Mouse (Mus musculus): ENCODE results near the gene Dner. TPM values are rescaled to one million over a fixed set of nuclear protein-coding genes. Genes with fewer than 3 reads are reported as not detected.

Gene Dner
- polyA plus RNA-seq, 1 experiment from 2014 or later = 1.1 TPM

DNA sequence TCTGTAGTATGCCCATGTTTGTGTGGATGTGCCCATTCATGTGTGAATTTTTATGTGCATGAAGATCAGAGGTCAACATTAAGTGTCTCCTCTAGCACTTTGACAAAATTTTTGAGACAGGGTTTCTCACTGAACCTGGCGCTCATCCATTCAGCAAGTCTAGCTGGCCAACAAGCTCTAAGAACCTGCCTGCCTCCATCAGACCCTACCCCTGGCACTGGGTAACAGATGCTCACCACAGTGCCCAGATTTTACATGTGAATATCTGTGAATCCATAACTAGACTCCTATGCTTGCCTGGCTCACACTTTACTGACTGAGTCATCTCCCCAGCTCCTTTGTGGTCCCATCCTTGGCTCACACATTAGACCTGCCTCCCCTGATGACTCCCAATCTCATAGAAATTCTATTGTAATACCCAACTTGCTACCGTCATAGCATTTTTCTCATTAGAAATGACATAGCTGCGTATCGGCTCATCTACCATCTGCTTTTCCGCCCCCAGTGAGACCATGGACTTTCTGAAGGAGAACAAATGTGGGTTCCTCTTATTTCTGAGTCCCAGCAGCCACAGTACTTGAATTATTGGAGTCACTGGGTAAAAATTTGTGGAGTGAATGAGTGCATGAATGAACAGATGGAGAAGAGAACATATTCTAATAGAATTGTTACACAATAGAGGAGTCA lies 231.9 kb downstream of the Dner start:
- H3K27ac ChIP-seq (ENCODE audit: low read depth, low read length) = no peak overlapping the region
- no peak overlapping the region for H3K4me3 ChIP-seq (ENCODE audit: low read length)
- no peak for ATAC-seq (ENCODE audit: low FRiP score, low TSS enrichment)
- no peaks in the 10 kb centered on the region for H3K27me3 ChIP-seq (ENCODE audit: control insufficient read depth, insufficient read depth, low read length)
- no peaks in the 10 kb centered on the region for H3K4me1 ChIP-seq (ENCODE audit: control insufficient read depth, insufficient read depth, low read length)
- H3K4me2 ChIP-seq (replicated peaks; ENCODE audit: low read depth, low read length) = no peak overlapping the region
- WGBS = 94% methylated on average over 5 of the region's 5 CpGs
- H3K36me3 ChIP-seq (ENCODE audit: control insufficient read depth, insufficient read depth, low read length) = no peaks in the 10 kb centered on the region
- H3K9ac ChIP-seq (ENCODE audit: low read depth, low read length) = no peak overlapping the region
- H3K9me3 ChIP-seq (ENCODE audit: control insufficient read depth, low read length) = no peaks in the 10 kb centered on the region

DNA sequence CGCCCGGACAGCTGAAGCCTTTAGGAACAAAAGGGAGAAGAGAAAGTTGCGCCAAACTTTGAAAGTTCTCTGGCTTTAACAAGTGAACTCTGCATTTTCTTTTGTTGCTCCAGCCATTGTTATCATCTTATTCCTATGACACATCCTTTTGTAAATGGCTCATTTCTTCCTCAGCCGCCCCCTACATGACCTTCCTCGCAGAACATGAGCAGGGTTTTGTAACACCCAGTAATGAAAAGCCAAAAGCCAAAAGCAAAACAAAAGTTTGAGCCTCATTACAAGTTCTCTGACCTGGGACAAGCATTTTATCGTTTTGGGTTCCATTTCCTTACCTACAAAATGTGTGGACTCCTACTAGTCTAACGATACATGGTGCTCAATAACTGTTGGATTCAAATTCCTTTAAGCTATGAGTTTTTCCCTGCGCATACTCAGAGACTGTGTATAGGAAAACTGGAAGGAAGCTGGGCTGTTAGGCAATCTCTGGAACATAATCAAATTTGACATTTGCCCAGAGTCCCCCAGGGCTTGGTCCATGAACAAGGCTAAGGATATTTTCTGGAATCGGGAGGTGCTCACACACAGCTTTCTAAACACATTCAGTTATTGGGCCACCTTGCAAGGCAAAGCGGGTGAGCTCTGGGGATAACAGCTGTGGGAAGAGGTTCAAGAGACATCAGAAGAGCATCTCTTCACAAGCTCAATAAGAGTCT lies 246.3 kb downstream of the Dner start:
- no peak for ATAC-seq (ENCODE audit: low FRiP score, low TSS enrichment)
- Histone ChIP-seq H3K9me3 (ENCODE audit: control insufficient read depth, low read length) (no peaks in the 10 kb centered on the region), H3K36me3 (ENCODE audit: control insufficient read depth, insufficient read depth, low read length) (no peaks in the 10 kb centered on the region), H3K4me3 (ENCODE audit: low read length) (no peak overlapping the region), H3K9ac (ENCODE audit: low read depth, low read length) (no peak overlapping the region), H3K4me2 (replicated peaks; ENCODE audit: low read depth, low read length) (no peak overlapping the region), H3K4me1 (ENCODE audit: control insufficient read depth, insufficient read depth, low read length) (no peaks in the 10 kb centered on the region), H3K27ac (ENCODE audit: low read depth, low read length) (no peak overlapping the region), H3K27me3 (ENCODE audit: control insufficient read depth, insufficient read depth, low read length) (no peaks in the 10 kb centered on the region)
- WGBS = 88% methylated on average over 10 of the region's 10 CpGs

DNA sequence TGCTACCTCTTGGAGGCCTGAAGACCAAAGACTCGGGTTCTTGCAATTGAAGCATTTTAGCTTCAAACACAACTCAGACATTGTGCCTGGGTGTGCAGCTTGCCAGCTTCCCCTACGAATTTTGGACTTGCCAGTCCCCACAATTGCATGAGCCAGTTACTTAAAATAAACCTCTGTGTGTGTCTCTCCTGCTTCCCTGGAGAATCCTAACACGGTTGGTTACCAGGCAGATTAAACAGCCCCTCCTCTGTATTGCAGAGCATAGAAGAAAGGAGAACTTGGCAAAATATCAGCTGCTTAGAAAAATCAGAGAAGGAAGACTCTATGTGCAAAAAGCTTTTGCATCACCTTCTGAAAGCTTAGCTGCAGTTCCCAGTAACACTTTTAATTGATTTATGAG lies 252.4 kb downstream of the Dner start:
- Histone ChIP-seq H3K4me2 (replicated peaks; ENCODE audit: low read depth, low read length) (no peak overlapping the region), H3K27ac (ENCODE audit: low read depth, low read length) (no peak overlapping the region), H3K9me3 (ENCODE audit: control insufficient read depth, low read length) (no peaks in the 10 kb centered on the region), H3K4me3 (ENCODE audit: low read length) (no peak overlapping the region), H3K4me1 (ENCODE audit: control insufficient read depth, insufficient read depth, low read length) (no peaks in the 10 kb centered on the region), H3K9ac (ENCODE audit: low read depth, low read length) (no peak overlapping the region), H3K36me3 (ENCODE audit: control insufficient read depth, insufficient read depth, low read length) (no peaks in the 10 kb centered on the region), H3K27me3 (ENCODE audit: control insufficient read depth, insufficient read depth, low read length) (no peaks in the 10 kb centered on the region)
- no peak for ATAC-seq (ENCODE audit: low FRiP score, low TSS enrichment)
- WGBS = 73% methylated on average over 3 of the region's 3 CpGs

DNA sequence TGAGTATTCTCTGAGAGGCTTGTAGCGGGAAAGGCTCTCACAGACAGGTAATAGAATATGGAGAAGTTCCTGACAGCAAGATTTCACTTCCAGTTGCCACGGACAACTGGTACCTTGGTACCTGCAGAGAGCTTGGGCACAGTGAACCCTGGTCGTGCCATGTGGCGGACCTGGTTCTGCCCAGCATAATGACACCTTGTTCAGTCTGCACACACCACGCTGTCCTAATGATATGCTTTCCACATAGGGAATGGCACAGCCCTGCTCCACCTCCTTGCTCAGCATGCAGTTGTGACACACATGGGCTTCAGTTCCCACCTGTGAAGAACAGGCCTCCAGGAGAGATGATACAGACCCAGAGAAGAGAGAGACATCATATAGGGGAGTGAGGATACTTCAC lies 253.0 kb downstream of the Dner start:
- no peak overlapping the region for H3K4me2 ChIP-seq (replicated peaks; ENCODE audit: low read depth, low read length)
- 89% methylated on average over 5 of the region's 5 CpGs for WGBS
- no peak for ATAC-seq (ENCODE audit: low FRiP score, low TSS enrichment)
- no peaks in the 10 kb centered on the region for H3K9me3 ChIP-seq (ENCODE audit: control insufficient read depth, low read length)
- H3K36me3 ChIP-seq (ENCODE audit: control insufficient read depth, insufficient read depth, low read length) = no peaks in the 10 kb centered on the region
- no peak overlapping the region for H3K9ac ChIP-seq (ENCODE audit: low read depth, low read length)
- H3K27me3 ChIP-seq (ENCODE audit: control insufficient read depth, insufficient read depth, low read length) = no peaks in the 10 kb centered on the region
- H3K4me3 ChIP-seq (ENCODE audit: low read length) = no peak overlapping the region
- no peaks in the 10 kb centered on the region for H3K4me1 ChIP-seq (ENCODE audit: control insufficient read depth, insufficient read depth, low read length)
- no peak overlapping the region for H3K27ac ChIP-seq (ENCODE audit: low read depth, low read length)

DNA sequence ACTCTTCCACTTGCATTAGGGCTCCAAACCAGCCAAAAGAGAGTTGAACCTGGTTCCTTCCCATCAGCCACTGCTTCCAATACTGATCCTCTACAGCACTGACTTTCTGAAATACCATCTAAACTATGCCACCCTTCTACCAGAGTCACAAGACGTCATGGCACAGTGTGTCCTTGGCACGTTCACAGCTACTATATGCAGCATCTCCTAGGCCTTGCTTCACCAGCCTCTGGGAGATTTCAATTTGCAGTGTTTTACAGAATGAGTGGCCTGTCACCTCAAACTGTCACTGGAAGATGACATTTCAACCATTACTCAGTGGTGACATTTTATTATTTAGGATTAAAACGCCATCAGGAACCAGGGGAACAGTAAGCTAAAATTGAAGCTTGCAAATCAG lies 254.6 kb downstream of the Dner start:
- 85% methylated on average over 3 of the region's 3 CpGs for WGBS
- no peaks in the 10 kb centered on the region for H3K9me3 ChIP-seq (ENCODE audit: control insufficient read depth, low read length)
- H3K27me3 ChIP-seq (ENCODE audit: control insufficient read depth, insufficient read depth, low read length) = no peaks in the 10 kb centered on the region
- no peaks in the 10 kb centered on the region for H3K4me1 ChIP-seq (ENCODE audit: control insufficient read depth, insufficient read depth, low read length)
- H3K4me3 ChIP-seq (ENCODE audit: low read length) = no peak overlapping the region
- no peak overlapping the region for H3K4me2 ChIP-seq (replicated peaks; ENCODE audit: low read depth, low read length)
- no peak overlapping the region for H3K9ac ChIP-seq (ENCODE audit: low read depth, low read length)
- H3K27ac ChIP-seq (ENCODE audit: low read depth, low read length) = no peak overlapping the region
- H3K36me3 ChIP-seq (ENCODE audit: control insufficient read depth, insufficient read depth, low read length) = no peaks in the 10 kb centered on the region
- no peak for ATAC-seq (ENCODE audit: low FRiP score, low TSS enrichment)

DNA sequence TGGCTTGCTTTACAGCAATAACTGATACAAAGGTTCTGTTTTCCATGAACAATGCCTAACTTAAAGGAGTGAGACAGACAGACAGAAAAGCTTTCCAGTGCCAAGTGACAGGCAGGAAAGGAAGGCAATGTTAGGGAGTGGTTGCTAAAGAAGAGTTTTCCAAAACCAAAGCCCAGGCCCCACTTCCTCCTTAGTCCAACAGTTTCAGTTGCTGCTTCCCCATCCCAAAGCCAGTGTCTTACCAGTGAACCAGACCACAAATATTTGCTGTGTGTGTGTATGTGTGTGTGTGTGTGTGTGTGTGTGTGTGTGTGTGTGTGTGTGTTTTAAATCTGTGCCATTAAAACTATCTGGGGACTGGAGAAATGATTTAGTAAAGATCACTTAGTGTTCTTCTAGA lies 258.5 kb downstream of the Dner start:
- H3K4me3 ChIP-seq (ENCODE audit: low read length) = no peak overlapping the region
- H3K9me3 ChIP-seq (ENCODE audit: control insufficient read depth, low read length) = no peaks in the 10 kb centered on the region
- no peaks in the 10 kb centered on the region for H3K36me3 ChIP-seq (ENCODE audit: control insufficient read depth, insufficient read depth, low read length)
- H3K4me1 ChIP-seq (ENCODE audit: control insufficient read depth, insufficient read depth, low read length) = no peaks in the 10 kb centered on the region
- no peak for ATAC-seq (ENCODE audit: low FRiP score, low TSS enrichment)
- H3K27me3 ChIP-seq (ENCODE audit: control insufficient read depth, insufficient read depth, low read length) = no peaks in the 10 kb centered on the region
- no peak overlapping the region for H3K27ac ChIP-seq (ENCODE audit: low read depth, low read length)
- no peak overlapping the region for H3K9ac ChIP-seq (ENCODE audit: low read depth, low read length)
- H3K4me2 ChIP-seq (replicated peaks; ENCODE audit: low read depth, low read length) = no peak overlapping the region

DNA sequence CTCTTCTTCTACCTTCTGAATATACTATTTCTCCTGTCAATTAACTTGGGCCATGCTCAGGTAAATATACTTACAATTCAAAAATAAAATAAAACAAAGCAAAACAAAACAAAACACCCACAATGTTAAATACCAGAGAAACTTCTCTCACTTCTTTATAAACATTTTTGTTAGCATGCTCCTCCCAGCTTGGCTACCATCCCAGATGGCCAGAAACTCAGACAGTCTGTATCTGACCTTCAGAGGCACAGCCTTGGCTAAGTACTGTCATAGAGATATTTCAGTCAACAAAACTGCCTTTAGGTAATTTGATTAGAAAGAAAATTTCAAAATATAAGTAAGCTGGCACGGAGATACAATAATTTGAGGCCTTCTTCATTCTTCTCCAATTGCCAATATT lies 259.7 kb downstream of the Dner start:
- no peak overlapping the region for H3K4me3 ChIP-seq (ENCODE audit: low read length)
- H3K27ac ChIP-seq (ENCODE audit: low read depth, low read length) = no peak overlapping the region
- H3K4me1 ChIP-seq (ENCODE audit: control insufficient read depth, insufficient read depth, low read length) = no peaks in the 10 kb centered on the region
- H3K9ac ChIP-seq (ENCODE audit: low read depth, low read length) = no peak overlapping the region
- no peaks in the 10 kb centered on the region for H3K27me3 ChIP-seq (ENCODE audit: control insufficient read depth, insufficient read depth, low read length)
- no peaks in the 10 kb centered on the region for H3K36me3 ChIP-seq (ENCODE audit: control insufficient read depth, insufficient read depth, low read length)
- no peaks in the 10 kb centered on the region for H3K9me3 ChIP-seq (ENCODE audit: control insufficient read depth, low read length)
- 83% methylated on average over 1 of the region's 1 CpGs for WGBS
- H3K4me2 ChIP-seq (replicated peaks; ENCODE audit: low read depth, low read length) = no peak overlapping the region
- no peak for ATAC-seq (ENCODE audit: low FRiP score, low TSS enrichment)

DNA sequence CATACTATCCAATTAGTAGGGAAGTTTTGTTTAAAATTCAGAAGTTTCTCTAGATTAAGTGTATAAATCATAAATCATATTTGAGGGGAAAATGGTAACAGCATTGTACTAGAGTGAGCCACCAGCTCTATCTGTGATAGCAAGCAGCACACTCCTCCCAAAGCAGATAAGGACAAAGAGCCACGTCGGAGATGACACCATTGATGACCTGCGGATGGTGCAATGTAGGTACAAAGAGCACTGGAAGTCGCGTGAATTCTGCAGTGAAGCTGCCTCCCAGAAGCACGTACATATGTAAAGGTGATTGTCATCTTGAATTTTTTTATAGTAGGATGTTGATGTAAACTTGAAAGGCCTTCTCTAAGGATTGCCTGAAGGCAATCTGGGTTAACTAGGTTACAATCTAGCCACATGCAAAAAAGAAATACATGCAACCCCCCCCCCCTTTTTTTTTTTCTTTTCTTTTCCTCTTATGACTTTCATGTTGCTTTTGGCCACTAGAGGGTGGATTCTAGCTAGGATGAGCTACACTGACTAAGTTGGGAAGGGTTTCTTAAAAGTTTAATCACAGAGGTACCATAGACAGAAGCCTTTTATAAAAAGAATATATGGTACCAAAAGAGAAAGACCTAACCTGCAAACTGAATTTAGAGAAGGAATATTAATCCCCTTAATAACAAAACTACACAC lies 262.6 kb downstream of the Dner start:
- no peaks in the 10 kb centered on the region for H3K9me3 ChIP-seq (ENCODE audit: control insufficient read depth, low read length)
- no peak overlapping the region for H3K27ac ChIP-seq (ENCODE audit: low read depth, low read length)
- WGBS = 79% methylated on average over 6 of the region's 6 CpGs
- no peak overlapping the region for H3K9ac ChIP-seq (ENCODE audit: low read depth, low read length)
- no peak for ATAC-seq (ENCODE audit: low FRiP score, low TSS enrichment)
- no peaks in the 10 kb centered on the region for H3K27me3 ChIP-seq (ENCODE audit: control insufficient read depth, insufficient read depth, low read length)
- H3K4me3 ChIP-seq (ENCODE audit: low read length) = no peak overlapping the region
- no peaks in the 10 kb centered on the region for H3K36me3 ChIP-seq (ENCODE audit: control insufficient read depth, insufficient read depth, low read length)
- no peaks in the 10 kb centered on the region for H3K4me1 ChIP-seq (ENCODE audit: control insufficient read depth, insufficient read depth, low read length)
- no peak overlapping the region for H3K4me2 ChIP-seq (replicated peaks; ENCODE audit: low read depth, low read length)

DNA sequence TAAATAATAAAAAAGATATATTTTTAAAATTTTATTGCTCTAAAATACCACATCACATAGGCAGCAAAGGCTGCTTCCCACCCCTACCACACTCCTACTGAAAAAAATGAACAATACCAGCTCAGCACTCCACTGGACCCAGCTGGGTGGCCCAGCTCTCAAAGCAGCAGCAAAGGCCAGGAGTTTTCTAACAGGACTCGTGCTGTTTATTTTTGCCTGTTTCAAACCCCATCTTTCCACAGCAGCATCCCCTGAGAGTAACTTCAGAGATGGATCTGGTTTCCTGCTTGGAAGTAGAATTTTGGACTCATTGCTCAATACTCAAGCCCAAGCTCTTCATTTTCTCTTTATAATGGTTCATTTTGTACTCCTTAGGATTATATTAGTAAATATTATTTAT lies 263.7 kb downstream of the Dner start:
- Histone ChIP-seq H3K9ac (ENCODE audit: low read depth, low read length) (no peak overlapping the region), H3K27me3 (ENCODE audit: control insufficient read depth, insufficient read depth, low read length) (no peaks in the 10 kb centered on the region), H3K9me3 (ENCODE audit: control insufficient read depth, low read length) (no peaks in the 10 kb centered on the region), H3K4me3 (ENCODE audit: low read length) (no peak overlapping the region), H3K4me1 (ENCODE audit: control insufficient read depth, insufficient read depth, low read length) (no peaks in the 10 kb centered on the region), H3K4me2 (replicated peaks; ENCODE audit: low read depth, low read length) (no peak overlapping the region), H3K27ac (ENCODE audit: low read depth, low read length) (no peak overlapping the region), H3K36me3 (ENCODE audit: control insufficient read depth, insufficient read depth, low read length) (no peaks in the 10 kb centered on the region)
- WGBS = 65% methylated on average over 1 of the region's 1 CpGs
- no peak for ATAC-seq (ENCODE audit: low FRiP score, low TSS enrichment)
